Mouse (Mus musculus): ENCODE measurements around the gene Zfp109. TPM values are rescaled to one million over a fixed set of nuclear protein-coding genes. Genes with fewer than 3 reads are reported as not detected.

Gene Zfp109
- polyA plus RNA-seq, 1 experiment from 2014 or later = 6.1 TPM

DNA sequence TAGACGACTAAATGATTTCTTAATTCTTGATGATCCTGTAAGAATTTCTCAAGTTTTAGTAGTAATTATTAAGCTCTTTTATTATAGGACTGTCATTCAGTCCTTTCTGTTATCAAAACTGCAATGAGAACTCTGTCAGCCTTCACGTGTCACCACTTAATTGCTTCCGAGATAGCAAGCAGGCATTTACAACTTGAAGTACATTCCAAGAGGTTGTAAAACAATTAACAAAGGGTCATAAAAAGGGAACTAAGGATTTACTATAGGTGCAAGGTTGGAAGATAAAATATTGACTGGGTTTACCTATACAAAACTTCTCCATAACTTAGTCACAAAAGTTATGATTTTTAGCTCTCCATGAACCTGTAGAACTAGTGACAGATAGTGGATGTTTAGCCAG lies 44.2 kb downstream of the Zfp109 start:
- no peaks in the 10 kb centered on the region for H3K4me1 ChIP-seq
- H3K27me3 ChIP-seq = no peaks in the 10 kb centered on the region
- H3K9me3 ChIP-seq (replicated peaks) = peaks cover 12% of the 10 kb centered on the region
- no peak overlapping the region for H3K4me3 ChIP-seq (replicated peaks)
- no peak for ATAC-seq (replicated peaks; ENCODE audit: low FRiP score)
- 53% methylated on average over 3 of the region's 3 CpGs for WGBS
- H3K4me2 ChIP-seq = no peak overlapping the region
- H3K36me3 ChIP-seq = peaks cover 41% of the 10 kb centered on the region
- no peak overlapping the region for H3K9ac ChIP-seq
- H3K27ac ChIP-seq = no peak overlapping the region

DNA sequence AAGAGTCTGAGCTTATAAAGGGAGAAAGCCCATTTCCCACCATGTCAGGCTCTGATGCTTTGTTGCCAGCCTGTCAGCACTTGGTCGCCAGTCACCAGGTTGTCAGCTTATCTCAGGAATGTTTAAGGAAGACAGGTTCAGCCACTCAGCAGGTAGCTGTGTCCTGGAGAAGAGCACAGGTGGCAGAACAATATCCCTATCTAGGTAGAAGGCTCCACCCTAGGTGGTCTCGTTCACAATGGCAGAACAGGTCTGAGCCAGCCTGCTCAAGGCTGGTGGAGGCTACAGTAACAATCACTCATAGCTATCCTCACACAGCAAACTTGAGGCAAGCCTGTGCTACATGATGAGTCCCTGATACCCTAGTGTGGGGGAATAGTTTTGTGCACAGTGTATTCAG lies 46.0 kb downstream of the Zfp109 start:
- Histone ChIP-seq H3K9ac (no peak overlapping the region), H3K36me3 (peaks cover 25% of the 10 kb centered on the region), H3K4me2 (no peak overlapping the region), H3K4me3 (replicated peaks) (no peak overlapping the region), H3K27me3 (no peaks in the 10 kb centered on the region), H3K9me3 (replicated peaks) (peaks cover 12% of the 10 kb centered on the region; the same call in 1 of the 2 replicates), H3K4me1 (no peaks in the 10 kb centered on the region), H3K27ac (no peak overlapping the region)
- WGBS = 87% methylated on average over 2 of the region's 2 CpGs
- no peak for ATAC-seq (replicated peaks; ENCODE audit: low FRiP score)

DNA sequence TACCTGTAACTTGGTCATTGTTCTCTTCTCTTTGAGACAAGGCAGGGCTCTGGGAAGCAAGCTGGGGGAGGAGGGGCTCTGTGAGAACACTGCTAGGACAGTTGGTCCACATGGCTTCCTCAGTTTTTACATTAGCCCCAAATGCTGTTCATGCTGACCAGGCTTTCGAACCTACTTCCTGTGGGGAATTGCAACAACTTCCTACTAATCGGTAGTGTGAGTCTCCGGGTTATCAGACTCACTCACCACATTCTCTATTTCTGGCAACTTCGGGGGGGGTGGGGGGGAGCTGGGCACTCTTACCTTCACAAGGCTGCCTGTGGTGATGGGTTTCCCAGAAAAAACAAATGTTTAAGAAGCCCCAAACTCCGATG lies 47.8 kb downstream of the Zfp109 start:
- no peak overlapping the region for H3K27ac ChIP-seq
- no peaks in the 10 kb centered on the region for H3K4me1 ChIP-seq
- H3K9me3 ChIP-seq (replicated peaks) = peaks cover 9% of the 10 kb centered on the region; the same call in 1 of the 2 replicates
- no peak overlapping the region for H3K9ac ChIP-seq
- no peak overlapping the region for H3K4me2 ChIP-seq
- 73% methylated on average over 5 of the region's 5 CpGs for WGBS
- H3K36me3 ChIP-seq = peaks cover 15% of the 10 kb centered on the region
- H3K27me3 ChIP-seq = no peaks in the 10 kb centered on the region
- ATAC-seq (replicated peaks; ENCODE audit: low FRiP score) = no peak
- H3K4me3 ChIP-seq (replicated peaks) = no peak overlapping the region

DNA sequence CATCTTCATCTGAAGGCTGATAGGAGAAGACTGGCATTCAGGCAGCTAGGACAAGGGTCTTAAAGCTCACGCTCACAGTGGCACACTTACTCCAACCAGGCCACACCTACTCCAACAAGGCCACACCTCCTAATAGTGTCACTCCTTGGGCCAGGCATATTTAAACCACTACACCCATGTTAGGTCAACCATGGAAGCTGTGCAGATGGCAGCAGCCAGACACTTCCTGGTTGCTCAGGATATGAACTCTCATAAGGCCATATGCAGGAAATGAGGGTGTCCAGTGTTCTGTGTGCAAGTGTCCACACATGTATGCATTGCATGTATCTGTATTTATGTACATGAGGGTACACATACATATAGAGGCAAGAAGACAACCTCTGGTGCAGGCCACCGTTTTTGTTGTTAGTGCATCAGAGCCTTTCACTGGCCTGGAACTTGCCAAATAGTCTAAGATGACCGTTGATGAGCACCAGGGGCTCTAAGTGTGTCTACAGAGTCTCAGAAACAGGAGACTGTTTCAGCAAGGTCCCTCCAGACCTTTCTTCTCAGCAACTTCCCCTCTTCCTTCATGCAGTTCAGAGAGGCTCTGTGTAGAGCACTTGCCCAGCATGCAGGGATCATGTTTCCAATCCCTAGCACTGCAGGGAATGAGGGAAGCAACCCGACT lies 48.3 kb downstream of the Zfp109 start:
- no peak overlapping the region for H3K4me3 ChIP-seq (replicated peaks)
- H3K27me3 ChIP-seq = no peaks in the 10 kb centered on the region
- no peak overlapping the region for H3K9ac ChIP-seq
- peaks cover 8% of the 10 kb centered on the region; the same call in 1 of the 2 replicates for H3K9me3 ChIP-seq (replicated peaks)
- H3K27ac ChIP-seq = no peak overlapping the region
- 67% methylated on average over 4 of the region's 4 CpGs for WGBS
- no peaks in the 10 kb centered on the region for H3K4me1 ChIP-seq
- ATAC-seq (replicated peaks; ENCODE audit: low FRiP score) = no peak
- H3K4me2 ChIP-seq = no peak overlapping the region
- H3K36me3 ChIP-seq = peaks cover 10% of the 10 kb centered on the region

DNA sequence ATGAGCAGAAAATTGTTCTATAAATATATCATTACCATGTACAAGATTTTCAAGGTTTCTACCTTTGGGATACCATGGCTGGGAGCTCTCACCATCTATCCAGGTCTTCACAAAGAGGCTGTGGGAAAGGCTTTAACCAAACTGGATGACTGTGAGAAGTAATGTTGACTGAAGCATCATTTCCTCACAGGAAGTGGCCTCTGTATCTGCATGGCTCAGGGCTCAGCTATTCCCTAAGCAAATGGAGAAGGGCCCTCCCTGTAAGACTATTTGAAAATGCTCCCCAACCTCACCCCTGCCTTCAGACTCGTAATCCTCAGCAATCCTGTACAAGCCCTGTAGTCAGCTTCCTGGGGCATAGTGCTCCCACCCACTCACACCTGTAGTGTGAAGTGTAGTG lies 49.7 kb downstream of the Zfp109 start:
- H3K9me3 ChIP-seq (replicated peaks) = no peaks in the 10 kb centered on the region
- ATAC-seq (replicated peaks; ENCODE audit: low FRiP score) = no peak

More for the DNA sequence above, 49.7 kb downstream of the Zfp109 start:
- Histone ChIP-seq H3K36me3 (no peaks in the 10 kb centered on the region), H3K27ac (no peak overlapping the region), H3K4me1 (no peaks in the 10 kb centered on the region), H3K4me2 (no peak overlapping the region), H3K9ac (no peak overlapping the region), H3K27me3 (no peaks in the 10 kb centered on the region), H3K4me3 (replicated peaks) (no peak overlapping the region)
- 63% methylated on average over 1 of the region's 1 CpGs for WGBS

Other genes starting within 250 kb of the Zfp109 start
- not detected in 2 replicates for gene V1rd19, start 235.9 kb downstream of the Zfp109 start, polyA plus RNA-seq (2015; fragmentation: Nextera tagmentation; extraction: Ambion mirVana)
- not detected in 2 replicates for gene Vmn1r183, start 184.3 kb downstream of the Zfp109 start, polyA plus RNA-seq (2015; fragmentation: Nextera tagmentation; extraction: Ambion mirVana)
- 21.1 and 23.3 TPM in 2 replicates for gene Zfp180, start 155.6 kb downstream of the Zfp109 start, polyA plus RNA-seq (2015; fragmentation: Nextera tagmentation; extraction: Ambion mirVana)
- gene Zfp112, start 125.2 kb downstream of the Zfp109 start, polyA plus RNA-seq (2015; fragmentation: Nextera tagmentation; extraction: Ambion mirVana) = 6.3 and 6.9 TPM in 2 replicates
- 17.9 and 18.3 TPM in 2 replicates for gene Zfp235, start 103.4 kb downstream of the Zfp109 start, polyA plus RNA-seq (2015; fragmentation: Nextera tagmentation; extraction: Ambion mirVana)
- 5.7 and 6.8 TPM in 2 replicates for gene Zfp114, start 62.5 kb downstream of the Zfp109 start, polyA plus RNA-seq (2015; fragmentation: Nextera tagmentation; extraction: Ambion mirVana)
- 11.0 and 11.1 TPM in 2 replicates for gene Zfp111, start 26.1 kb downstream of the Zfp109 start, polyA plus RNA-seq (2015; fragmentation: Nextera tagmentation; extraction: Ambion mirVana)
- 3.6 and 4.2 TPM in 2 replicates for gene Zfp108, start 17.2 kb upstream of the Zfp109 start, polyA plus RNA-seq (2015; fragmentation: Nextera tagmentation; extraction: Ambion mirVana)
- gene Zfp93, start 32.9 kb upstream of the Zfp109 start, polyA plus RNA-seq (2015; fragmentation: Nextera tagmentation; extraction: Ambion mirVana) = 10.7 and 11.5 TPM in 2 replicates
- 40.0 and 43.9 TPM in 2 replicates for gene Zfp61, start 63.7 kb upstream of the Zfp109 start, polyA plus RNA-seq (2015; fragmentation: Nextera tagmentation; extraction: Ambion mirVana)
- 11.3 and 12.1 TPM in 2 replicates for gene Zfp94, start 79.1 kb upstream of the Zfp109 start, polyA plus RNA-seq (2015; fragmentation: Nextera tagmentation; extraction: Ambion mirVana)
- 0.43 TPM in 1 of 2 replicates, not detected in the other for gene Tescl, start 96.4 kb upstream of the Zfp109 start, polyA plus RNA-seq (2015; fragmentation: Nextera tagmentation; extraction: Ambion mirVana)
- 0.28 TPM in 1 of 2 replicates, not detected in the other for gene Lypd5, start 111.6 kb upstream of the Zfp109 start, polyA plus RNA-seq (2015; fragmentation: Nextera tagmentation; extraction: Ambion mirVana)
- 4.9 and 5.5 TPM in 2 replicates for gene Kcnn4, start 132.7 kb upstream of the Zfp109 start, polyA plus RNA-seq (2015; fragmentation: Nextera tagmentation; extraction: Ambion mirVana)
- 28.0 and 32.8 TPM in 2 replicates for gene Smg9, start 162.1 kb upstream of the Zfp109 start, polyA plus RNA-seq (2015; fragmentation: Nextera tagmentation; extraction: Ambion mirVana)
- not detected in 2 replicates for gene Irgc1, start 214.7 kb upstream of the Zfp109 start, polyA plus RNA-seq (2015; fragmentation: Nextera tagmentation; extraction: Ambion mirVana)
- 14.4 and 15.3 TPM in 2 replicates for gene Plaur, start 224.9 kb upstream of the Zfp109 start, polyA plus RNA-seq (2015; fragmentation: Nextera tagmentation; extraction: Ambion mirVana)
- 6.8 and 7.3 TPM in 2 replicates for gene Cadm4, start 244.5 kb upstream of the Zfp109 start, polyA plus RNA-seq (2015; fragmentation: Nextera tagmentation; extraction: Ambion mirVana)